Mouse (Mus musculus) G1E (cell line): ENCODE results near the gene Capn9.

Experiments used
- CTCF ChIP-seq: IDR thresholded peaks from 2 replicates; pipeline ENCODE4 v1.5.1; 2012; ENCODE audit warnings: low read depth, low read length, inconsistent platforms, mixed read lengths
- TAL1 ChIP-seq: conservative IDR thresholded peaks from 2 replicates; pipeline ENCODE4 v1.6.1; 2012; ENCODE audit warnings: low read depth, low read length, inconsistent platforms, mixed read lengths

GRCm38 (mm10) chr8:124618252-124618651 lies 42.3 kb downstream of the Capn9 start:
- no peak for TF ChIP-seq CTCF
- no peak for TF ChIP-seq TAL1
